ENCODE assay signal across 22 mouse cellular contexts in the genomic region with DNA sequence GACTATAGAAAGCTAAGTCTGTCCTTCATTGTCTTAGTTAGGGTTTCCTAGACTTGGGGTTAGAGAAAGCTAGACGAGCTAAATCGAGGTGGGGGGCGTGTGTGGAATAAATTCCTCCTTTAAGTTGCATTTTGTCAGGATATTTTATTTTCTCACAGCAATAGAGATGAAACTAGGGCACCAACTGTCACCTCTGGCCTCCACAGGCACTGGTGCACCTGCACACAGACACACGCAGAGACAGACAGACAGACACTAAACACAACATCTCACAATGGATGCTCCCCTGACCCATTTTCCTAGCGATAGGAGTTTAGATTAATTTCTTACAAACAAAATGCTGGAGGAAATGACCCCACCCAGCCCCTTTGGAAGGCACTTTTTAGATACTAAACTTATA.
"Had no signal": no experiment of that assay in that cellular context is flagged by ENCODE, and none has a peak within 500 bp of the region (broad histone marks: within the 10 kb centered on the region; RNA-seq: fewer than 3 reads in every experiment).

No protein-coding gene starts in this region.

- H3K4me1 ChIP-seq: heart, embryonic 12.5 days; intestine, embryonic 15.5 days; limb, embryonic 13.5 days had no signal

- ATAC-seq: forebrain, postnatal 0 days; hindbrain, embryonic 16.5 days; inflammation-experienced regulatory T-cells, adult 6 months; intestine, embryonic 15.5 days; intestine, postnatal 0 days had no signal

- DNase-seq: forebrain, postnatal 0 days; gastrocnemius, postnatal 14 days; gastrocnemius, postnatal 36 days; heart, adult 11 months; heart, postnatal 10 days; heart, postnatal 4 days; kidney, adult 18-20 months; kidney, adult 8-10 months; kidney, postnatal 14 days; kidney, postnatal 36 days; layer of hippocampus, adult 9-11 months; layer of hippocampus, postnatal 36 days; left cerebral cortex, postnatal 4 days had no signal

- H3K4me3 ChIP-seq: heart, embryonic 10.5 days; heart, embryonic 12.5 days; hindbrain, embryonic 10.5 days; hindbrain, embryonic 12.5 days; intestine, embryonic 15.5 days; limb, embryonic 13.5 days had no signal
